Mouse (Mus musculus) kidney, postnatal 0 days (tissue): Measurements from ENCODE around the gene Fbrsl1. TPM values are rescaled to one million over a fixed set of nuclear protein-coding genes. Genes with fewer than 3 reads are reported as not detected.

Experiments
- ATAC-seq: fragments of 200-750 bp; cut with Nextera tagmentation; replicated peaks from 2 replicates; pipeline ENCODE4 v1.8.0; 2017; ENCODE audit warnings: low read depth, moderate number of reproducible peaks, moderate TSS enrichment, moderate library complexity; ENCODE audit not compliant: low FRiP score
- DNase-seq: peaks from one replicate; pipeline ENCODE4 v3.0.0-alpha.2; 2016; ENCODE audit warnings: low spot score
- H3K27ac ChIP-seq: fragments of 300-500 bp; sonication (generic); 2 replicates; pipeline ENCODE4 v1.5.1; 2014; ENCODE audit warnings: mild to moderate bottlenecking
- H3K27me3 ChIP-seq: fragments of 300-500 bp; sonication (generic); 2 replicates; pipeline ENCODE4 v1.6.1; 2014; ENCODE audit warnings: low read length, mixed read lengths; ENCODE audit not compliant: insufficient read depth
- H3K36me3 ChIP-seq: fragments of 300-500 bp; sonication (generic); 2 replicates; pipeline ENCODE4 v1.6.1; 2014; ENCODE audit warnings: low read length, mixed read lengths; ENCODE audit not compliant: insufficient read depth
- H3K4me1 ChIP-seq: fragments of 300-500 bp; sonication (generic); replicated peaks from 2 replicates; pipeline ENCODE4 v1.6.1; 2014; ENCODE audit warnings: antibody characterized with exemption, low read length, mixed read lengths; ENCODE audit not compliant: insufficient read depth
- H3K4me2 ChIP-seq: fragments of 300-500 bp; sonication (generic); 2 replicates; pipeline ENCODE4 v1.6.1; 2014; ENCODE audit warnings: mild to moderate bottlenecking, low read length, moderate library complexity, mixed read lengths
- H3K4me3 ChIP-seq: fragments of 300-500 bp; sonication (generic); replicated peaks from 2 replicates; pipeline ENCODE4 v1.5.1; 2014; ENCODE audit warnings: low read depth, low read length
- H3K9ac ChIP-seq: fragments of 300-500 bp; sonication (generic); 2 replicates; pipeline ENCODE4 v1.6.1; 2014; ENCODE audit warnings: low read depth, low read length
- H3K9me3 ChIP-seq: fragments of 300-500 bp; sonication (generic); replicated peaks from 2 replicates; pipeline ENCODE4 v1.6.1; 2016; ENCODE audit warnings: low read length, inconsistent platforms, mixed read lengths
- CTCF ChIP-seq: IDR thresholded peaks from 2 replicates; pipeline ENCODE4 v1.5.1; 2016; ENCODE audit warnings: antibody characterized with exemption, low read depth, mild to moderate bottlenecking, moderate library complexity
- WGBS: fragments of 180-500 bp; shearing (Covaris S2); extraction: QIAGEN DNeasy Blood & Tissue Kit; methylation state at CpG from one replicate; pipeline ENCODE4 v1.1.7; 2014; 5-methylcytosine and 5-hydroxymethylcytosine counted together
- polyA plus RNA-seq: library from polyadenylated mRNA; unstranded; fragments of >200 nt; fragmentation: Nextera tagmentation; extraction: Ambion mirVana; gene quantifications from 2 replicates; pipeline ENCODE4 v1.2.1, GENCODE M21; 2015

The Fbrsl1 gene
- polyA plus RNA-seq, 1 experiment from 2014 or later, result 14.0 TPM

GRCm38 (mm10) chr5:110462646-110463045, 14.3 kb upstream of the Fbrsl1 start:
- TF ChIP-seq CTCF, result no peak
- no peaks in the 10 kb centered on the region for H3K4me1 ChIP-seq
- ATAC-seq (no peak), DNase-seq (no peak)
- no peaks in the 10 kb centered on the region for H3K27me3 ChIP-seq
- no peak overlapping the region for H3K4me3 ChIP-seq
- WGBS, result 96% methylated on average over 2 of the region's 2 CpGs
- no peaks in the 10 kb centered on the region for H3K36me3 ChIP-seq
- H3K9ac ChIP-seq, result no peak overlapping the region
- no peaks in the 10 kb centered on the region for H3K9me3 ChIP-seq
- H3K27ac ChIP-seq, result no peak overlapping the region
- no peak overlapping the region for H3K4me2 ChIP-seq

- H3K27me3 ChIP-seq, result no peaks in the 10 kb centered on the region
- H3K9ac ChIP-seq, result no peak overlapping the region
- no peaks in the 10 kb centered on the region for H3K36me3 ChIP-seq
- no peak overlapping the region for H3K27ac ChIP-seq
- no peak for ATAC-seq
- no peak overlapping the region for H3K4me3 ChIP-seq
- WGBS, result 33% methylated on average over 3 of the region's 3 CpGs
- H3K4me2 ChIP-seq, result no peak overlapping the region
- DNase-seq, result no peak
- H3K9me3 ChIP-seq, result no peaks in the 10 kb centered on the region
- no peak for TF ChIP-seq CTCF
- H3K4me1 ChIP-seq, result no peaks in the 10 kb centered on the region
These were observed 10.6 kb upstream of the Fbrsl1 start for GRCm38 (mm10) chr5:110458936-110459335.

- no peak for TF ChIP-seq CTCF
- no peak for ATAC-seq
- H3K4me2 ChIP-seq, result no peak overlapping the region
- H3K36me3 ChIP-seq, result no peaks in the 10 kb centered on the region
- H3K4me3 ChIP-seq, result no peak overlapping the region
- no peak overlapping the region for H3K9ac ChIP-seq
- DNase-seq, result no peak
- no peaks in the 10 kb centered on the region for H3K9me3 ChIP-seq
- no peak overlapping the region for H3K27ac ChIP-seq
- H3K4me1 ChIP-seq, result no peaks in the 10 kb centered on the region
- no peaks in the 10 kb centered on the region for H3K27me3 ChIP-seq
These were observed 7.0 kb upstream of the Fbrsl1 start for GRCm38 (mm10) chr5:110455272-110455671.

- no peak overlapping the region for H3K9ac ChIP-seq
- H3K4me2 ChIP-seq, result peak overlapping the region; percentile 79
- H3K27ac ChIP-seq, result 0 out of 2 replicates have a peak overlapping the region, but pooled peaks have one; percentile 19
- no peak for TF ChIP-seq CTCF
- peaks cover 12% of the 10 kb centered on the region for H3K4me1 ChIP-seq
- H3K9me3 ChIP-seq, result no peaks in the 10 kb centered on the region
- ATAC-seq, result no peak
- no peaks in the 10 kb centered on the region for H3K27me3 ChIP-seq
- no peak for DNase-seq
- WGBS, result 41% methylated on average over 6 of the region's 6 CpGs
- H3K4me3 ChIP-seq, result peak overlapping the region; percentile 91
- no peaks in the 10 kb centered on the region for H3K36me3 ChIP-seq
These were observed 991 bp upstream of the Fbrsl1 start for GRCm38 (mm10) chr5:110449294-110449693.

GRCm38 (mm10) chr5:110447720-110448435, 425 bp downstream of the Fbrsl1 start:
- Histone ChIP-seq H3K27ac (peak overlapping the region; percentile 94), H3K9me3 (no peaks in the 10 kb centered on the region), H3K36me3 (no peaks in the 10 kb centered on the region), H3K27me3 (no peaks in the 10 kb centered on the region), H3K9ac (peak overlapping the region; percentile 95), H3K4me1 (peaks cover 12% of the 10 kb centered on the region), H3K4me3 (peak overlapping the region; percentile 91), H3K4me2 (peak overlapping the region; percentile 79)
- under 1% methylated on average over 89 of the region's 98 CpGs for WGBS
- ATAC-seq (peak; percentile 14), DNase-seq (peak; percentile 41)
- no peak for TF ChIP-seq CTCF

GRCm38 (mm10) chr5:110444509-110444908, 3.8 kb downstream of the Fbrsl1 start:
- 68% methylated on average over 2 of the region's 2 CpGs for WGBS

More at GRCm38 (mm10) chr5:110444509-110444908, 3.8 kb downstream of the Fbrsl1 start:
- Histone ChIP-seq H3K9me3 (no peaks in the 10 kb centered on the region), H3K27ac (no peak overlapping the region), H3K4me1 (peaks cover 18% of the 10 kb centered on the region), H3K36me3 (no peaks in the 10 kb centered on the region), H3K27me3 (no peaks in the 10 kb centered on the region), H3K4me2 (no peak overlapping the region), H3K9ac (no peak overlapping the region), H3K4me3 (no peak overlapping the region)
- no peak for TF ChIP-seq CTCF
- ATAC-seq (no peak), DNase-seq (no peak)
